Mouse (Mus musculus) ES-CJ7 (cell line): ENCODE measurements at regions not wholly inside any gene's neighbourhood (a gene's known extent, or its start where the extent isn't known, plus 50 kb on each side); places are given as distances from the start of the nearest gene placed in this dataset.

Experiments used
- DNase-seq: peaks from one replicate; pipeline ENCODE4 v3.0.0; 2011; ENCODE audit warnings: low read depth, low spot score

DNA sequence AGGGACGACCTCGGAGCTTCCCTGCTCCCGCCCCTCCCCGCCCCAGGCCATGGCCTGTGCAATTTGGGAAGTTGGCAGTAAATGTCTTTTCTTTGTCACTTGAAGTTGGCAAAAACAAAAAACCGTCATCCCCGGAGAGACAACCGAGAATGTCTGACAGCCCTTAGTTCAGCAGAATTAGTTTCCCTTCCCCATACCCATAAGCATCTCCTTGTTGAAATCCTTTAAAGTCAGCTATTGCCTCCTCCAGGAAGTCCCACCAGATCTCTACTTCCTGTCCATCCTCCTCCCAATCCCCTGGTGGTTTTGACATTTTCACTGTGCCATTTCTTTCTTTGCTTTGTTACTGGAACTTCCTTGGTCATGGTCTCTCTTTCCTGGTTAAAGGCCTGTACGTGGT is 54.8 kb downstream of the Foxb1 start:
- no peak for DNase-seq

DNA sequence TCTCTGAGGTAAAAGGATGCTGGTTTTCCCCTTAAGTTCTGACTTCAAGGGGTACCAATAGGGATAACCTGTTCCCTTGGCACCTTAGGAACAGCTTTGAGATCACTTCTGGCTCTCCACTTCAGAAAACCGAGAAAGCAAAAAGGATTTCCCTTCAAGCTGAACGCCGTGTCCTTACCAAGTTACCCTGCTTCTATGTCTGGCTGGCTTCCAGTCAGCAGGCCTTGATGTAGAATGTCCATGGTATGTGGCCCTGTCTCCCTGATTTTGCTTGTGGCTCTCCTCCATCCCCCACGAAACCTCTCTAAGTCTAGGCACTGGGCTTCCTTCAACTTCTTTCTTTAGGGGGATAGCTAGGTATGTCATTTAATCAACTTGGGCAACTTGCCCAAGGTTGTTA is 55.7 kb downstream of the Foxb1 start:
- DNase-seq: no peak

DNA sequence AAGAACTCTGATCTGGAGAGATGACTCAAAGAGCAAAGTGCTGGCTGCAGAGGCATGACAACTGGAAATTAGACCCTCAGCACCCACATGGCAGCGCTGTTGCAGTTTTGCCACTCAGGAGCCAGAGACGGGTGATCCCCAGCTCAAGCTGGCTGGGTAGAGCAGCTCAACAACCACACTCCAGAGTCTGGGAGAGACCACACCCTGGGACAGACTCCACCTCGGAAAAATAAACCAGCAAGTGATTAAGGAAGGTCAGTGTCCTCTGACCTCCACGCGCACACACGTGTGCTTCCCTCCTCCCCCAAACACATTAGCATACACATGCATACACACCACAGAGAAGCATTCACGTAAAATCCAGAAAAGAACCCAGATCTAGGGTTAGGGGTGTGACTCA is 57.0 kb downstream of the Foxb1 start:
- DNase-seq: no peak

DNA sequence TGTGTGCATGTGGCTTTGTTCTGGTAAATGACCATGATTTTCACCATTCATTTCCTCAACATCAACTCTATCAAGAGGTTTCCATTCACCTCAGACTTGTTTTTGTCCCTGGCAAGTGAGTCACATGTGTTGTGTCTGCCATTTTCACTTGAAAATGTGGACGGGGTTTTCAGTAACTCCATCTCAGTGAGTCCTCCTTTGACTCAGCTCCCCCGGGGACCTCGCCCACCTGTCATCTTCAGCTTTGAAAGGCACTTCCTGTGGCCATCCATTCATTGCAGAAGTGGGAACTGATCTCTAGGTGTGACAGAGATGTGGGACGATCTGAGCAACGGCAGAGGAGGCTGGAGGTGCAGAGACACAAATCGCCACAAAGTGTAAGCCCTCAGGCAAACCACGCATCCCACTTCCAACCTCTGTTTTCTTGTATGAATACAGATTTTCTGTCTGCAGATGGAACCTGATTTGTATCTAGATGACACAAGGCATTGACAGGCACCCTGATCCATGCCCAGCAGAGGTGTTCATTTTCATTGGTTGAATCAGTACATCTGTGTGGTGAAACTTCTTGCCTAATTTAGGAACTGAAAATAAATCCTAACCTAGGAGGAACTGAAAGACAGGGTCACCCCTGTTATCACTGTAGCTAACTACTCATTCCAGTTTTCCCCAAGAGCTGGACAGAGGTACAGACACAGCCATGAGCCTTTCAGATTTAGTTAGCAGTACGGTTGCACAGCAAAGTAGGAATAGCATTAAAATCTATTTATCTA is 58.4 kb downstream of the Foxb1 start:
- no peak for DNase-seq

DNA sequence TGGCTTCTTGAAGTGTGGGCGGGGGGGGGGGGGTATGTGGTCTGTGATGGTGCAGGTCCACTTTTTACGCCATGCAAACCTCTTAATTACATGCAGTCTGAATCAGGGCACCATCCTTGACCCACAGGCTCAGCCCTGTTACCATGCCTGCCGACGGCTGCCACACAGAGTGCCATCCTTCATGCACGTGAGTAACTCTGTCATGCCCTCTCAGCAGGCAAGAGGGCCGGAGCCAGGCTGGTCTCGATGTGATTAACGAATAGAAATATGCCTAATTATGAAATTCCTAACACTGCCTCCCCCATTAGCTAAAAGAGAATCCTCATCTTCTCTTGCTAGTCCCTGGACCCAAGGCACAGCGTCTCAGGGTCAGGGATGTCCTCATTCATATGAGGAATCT is 60.0 kb downstream of the Foxb1 start:
- no peak for DNase-seq

DNA sequence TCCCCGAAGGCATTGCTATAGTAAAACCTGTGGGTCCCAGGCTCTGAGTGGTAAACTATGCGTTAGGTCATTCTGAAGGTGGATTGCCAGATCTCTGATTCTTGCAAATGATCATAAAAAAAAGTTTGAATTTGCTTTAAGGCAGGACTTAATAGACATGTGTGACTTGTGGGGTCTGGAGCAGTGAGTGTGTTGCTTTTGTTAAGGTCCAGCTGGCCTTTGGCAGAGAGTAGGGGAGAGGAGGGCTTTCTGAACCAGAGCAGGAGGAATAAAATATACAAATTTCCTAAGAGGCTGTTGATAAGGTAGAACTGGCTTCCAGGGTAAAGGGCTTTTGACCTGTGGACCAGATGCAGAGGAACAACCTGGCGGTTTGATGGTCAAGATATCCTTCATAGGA is 69.0 kb downstream of the Foxb1 start:
- DNase-seq: no peak

DNA sequence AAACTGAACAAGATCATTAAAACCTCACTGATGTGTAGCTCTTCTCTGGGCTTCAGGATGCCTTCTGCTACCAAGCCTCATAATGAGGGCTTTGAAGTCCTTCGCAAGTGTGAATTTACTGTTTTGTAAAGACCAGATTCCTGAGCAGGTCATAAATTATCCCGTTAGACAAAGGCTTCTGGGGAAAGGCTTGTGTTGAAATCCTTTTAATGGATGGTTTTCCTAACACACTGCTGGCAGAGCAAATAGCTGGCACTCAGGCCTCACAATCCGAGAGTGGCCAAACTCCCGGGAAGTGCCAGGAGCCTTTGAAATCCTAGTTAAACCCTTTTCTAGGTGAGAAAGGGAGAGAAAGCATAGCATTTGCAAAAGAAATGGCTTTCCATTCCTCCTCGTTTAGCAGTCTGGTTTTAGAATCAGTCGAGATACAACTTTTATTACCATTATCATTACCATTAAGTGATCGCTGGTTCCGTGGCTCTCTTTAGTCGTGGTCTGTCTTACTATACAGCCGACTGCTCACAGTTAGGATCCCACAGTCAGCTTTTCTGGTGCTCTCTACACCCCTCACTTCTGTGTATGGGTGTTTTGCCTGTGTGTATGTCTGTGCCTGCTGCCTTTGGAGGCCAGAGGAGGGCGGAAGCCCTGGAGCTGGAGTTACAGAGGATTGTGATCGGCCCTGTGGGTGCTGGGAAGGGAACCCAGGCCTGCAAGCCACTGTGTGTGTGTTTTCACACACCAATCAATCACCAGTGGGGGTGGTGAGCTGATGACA is 73.2 kb downstream of the Foxb1 start:
- DNase-seq: no peak

DNA sequence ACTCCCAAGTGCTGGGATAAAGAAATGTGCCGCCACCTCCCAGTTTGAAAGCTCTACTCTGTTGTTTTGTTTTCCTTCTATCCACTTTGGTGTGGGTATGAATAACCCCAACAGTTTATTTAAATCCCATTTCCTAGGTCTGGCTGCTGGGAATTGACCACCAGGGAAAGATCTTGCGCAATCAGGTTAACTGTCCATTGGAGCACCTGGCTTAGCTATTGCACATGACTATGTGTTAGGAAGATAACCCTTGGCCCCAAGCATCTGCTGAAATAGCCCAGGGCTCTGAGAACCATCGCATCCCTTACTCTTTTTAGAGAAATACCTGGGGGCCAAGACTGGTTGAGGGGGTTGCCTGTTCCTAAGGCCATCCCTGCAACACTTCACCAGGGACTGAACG is 74.0 kb downstream of the Foxb1 start:
- DNase-seq: no peak

DNA sequence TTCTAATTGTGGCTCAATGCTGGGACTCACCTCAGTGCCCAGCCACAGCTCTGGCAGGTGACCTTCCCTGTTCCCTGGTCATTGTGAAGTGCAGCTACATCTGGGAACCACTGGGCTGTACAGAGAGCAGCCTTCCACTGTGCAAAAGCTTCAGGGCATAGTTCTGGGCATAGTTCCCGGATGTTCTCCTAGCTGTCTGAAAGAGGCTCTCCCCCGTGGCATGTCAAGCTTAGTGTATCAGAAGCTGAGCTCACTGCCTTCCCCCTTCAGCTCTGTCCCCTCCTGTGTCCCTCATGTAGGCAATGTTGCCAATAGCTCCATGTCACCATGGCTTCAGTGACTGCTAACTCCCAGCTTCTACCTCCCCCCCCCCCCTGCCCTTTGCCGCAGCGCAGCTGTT is 75.1 kb downstream of the Foxb1 start:
- DNase-seq: no peak

DNA sequence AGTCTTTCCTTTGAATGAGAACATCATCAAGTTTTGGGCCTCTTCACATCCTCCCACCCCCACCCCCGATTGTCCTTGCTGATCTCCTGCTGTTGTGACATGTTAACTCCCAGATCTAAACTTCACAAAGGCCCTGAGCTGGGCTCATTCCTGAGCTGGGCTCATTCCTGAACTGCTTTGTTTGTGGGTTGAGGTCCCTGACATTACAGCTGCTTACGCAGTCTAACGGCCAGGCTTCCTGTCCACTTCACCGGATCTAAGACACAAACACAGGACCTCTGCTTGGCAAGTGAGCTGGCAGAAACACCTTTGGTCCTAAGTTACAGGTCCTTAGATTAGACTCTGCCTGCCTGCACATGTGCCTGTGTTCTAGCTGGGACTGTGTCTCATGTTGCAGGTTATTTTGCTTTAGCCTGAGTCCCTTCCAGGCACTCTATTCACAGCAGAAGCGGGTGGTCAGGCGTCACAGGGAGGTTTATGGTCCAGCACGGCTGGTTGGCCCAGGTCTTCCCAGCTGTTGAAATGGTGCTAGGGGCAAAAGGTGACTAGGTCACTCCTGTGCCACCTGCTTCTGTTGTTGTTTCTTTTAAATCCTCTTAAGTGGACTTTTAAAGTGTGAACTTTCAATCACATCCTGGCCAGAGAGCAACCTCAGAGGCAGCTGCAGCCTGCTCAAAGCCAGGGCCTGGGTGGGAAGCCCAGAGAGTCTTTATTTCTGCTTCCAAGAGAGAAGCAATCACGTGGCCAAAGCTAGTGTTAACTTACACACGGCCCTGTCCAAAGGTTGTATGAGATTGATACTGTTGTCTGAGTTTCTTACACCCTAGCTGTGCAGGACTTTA is 79.1 kb downstream of the Foxb1 start:
- DNase-seq: no peak

DNA sequence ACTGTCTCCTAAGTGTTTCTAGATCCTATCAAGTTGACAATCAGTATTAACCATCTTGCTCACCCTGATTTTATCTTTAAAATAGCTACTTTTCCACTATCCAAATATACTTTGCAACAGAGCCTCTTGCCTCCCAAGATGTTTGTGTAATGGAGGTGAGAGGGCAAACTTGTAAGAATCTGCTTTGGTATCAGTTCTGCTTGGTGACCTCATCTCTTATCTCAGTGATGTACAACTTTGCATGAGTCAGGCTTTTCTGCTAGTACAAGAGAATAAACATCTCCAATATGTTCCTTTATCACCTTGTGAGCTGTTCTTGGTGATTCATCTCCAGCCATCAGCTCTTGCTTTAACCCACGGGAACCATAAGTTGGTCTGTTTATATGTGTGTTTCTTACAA is 82.1 kb downstream of the Foxb1 start:
- DNase-seq: no peak

DNA sequence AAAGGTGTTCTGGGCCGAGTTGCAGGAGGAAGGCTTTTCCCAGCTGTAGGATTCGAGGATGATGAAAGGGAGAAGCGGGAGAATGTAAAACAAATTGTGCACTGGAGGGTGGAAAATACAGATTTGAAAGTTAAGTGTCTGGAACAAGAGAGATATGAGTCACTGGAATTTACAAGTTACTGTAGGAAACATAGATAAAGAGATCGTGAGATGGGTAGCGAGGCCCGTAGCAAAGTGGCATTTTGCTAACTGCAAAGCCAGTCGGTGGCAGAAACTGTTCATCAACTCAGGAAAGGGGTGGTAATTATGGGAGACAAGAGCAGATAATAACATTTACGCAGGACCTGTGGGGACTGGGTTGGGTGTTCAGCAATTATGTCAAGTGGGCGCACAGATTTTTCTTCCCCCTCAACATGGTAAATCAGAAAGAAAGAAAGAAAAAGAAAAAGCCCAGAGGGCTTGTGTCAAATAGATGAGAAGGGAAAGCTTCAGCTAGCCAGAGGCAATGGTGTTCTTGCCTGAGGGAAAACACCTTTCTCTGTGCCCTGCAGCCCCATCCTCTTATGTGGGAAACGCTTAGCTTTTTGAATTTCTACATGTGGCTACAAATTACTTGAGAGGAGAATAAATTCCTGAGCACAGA is 87.2 kb downstream of the Foxb1 start:
- no peak for DNase-seq

DNA sequence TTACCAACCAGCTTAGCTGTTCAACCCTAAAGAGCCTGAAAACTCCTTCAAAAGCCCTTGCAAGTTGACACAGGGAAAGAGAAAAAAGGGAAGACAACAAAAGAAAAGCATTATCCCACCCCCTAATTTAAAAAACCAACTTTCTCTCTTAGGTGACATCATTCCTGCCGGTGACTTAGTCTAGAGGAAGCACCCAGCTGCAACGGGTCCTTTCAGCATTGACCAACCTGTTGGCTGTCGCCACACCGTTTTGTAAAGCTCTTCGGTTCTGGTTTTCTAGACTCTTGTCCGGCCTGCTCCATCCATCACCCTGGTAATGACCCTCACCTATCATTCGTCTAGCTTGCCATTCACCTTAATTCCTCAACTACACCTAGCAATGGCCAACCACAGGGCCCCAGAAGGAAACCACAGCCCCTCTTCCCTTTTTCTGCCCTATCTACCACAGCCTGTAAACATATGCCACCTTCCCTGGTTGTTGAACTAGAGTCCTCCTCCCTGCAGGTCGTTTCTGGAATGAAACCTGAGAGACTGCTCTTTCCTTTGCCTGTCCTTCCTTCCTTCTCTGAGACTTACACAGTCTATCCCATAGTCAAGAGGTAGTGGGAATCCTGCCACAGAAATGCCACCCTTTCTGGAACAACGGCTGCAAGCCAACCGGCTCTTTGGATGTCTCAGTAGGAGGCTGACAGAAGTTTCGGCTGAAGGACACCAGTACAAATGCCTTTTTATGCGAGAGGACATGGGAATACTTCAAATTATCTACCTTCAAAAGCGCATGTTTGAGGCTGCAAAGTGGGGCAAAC is 87.9 kb downstream of the Foxb1 start:
- DNase-seq: no peak

DNA sequence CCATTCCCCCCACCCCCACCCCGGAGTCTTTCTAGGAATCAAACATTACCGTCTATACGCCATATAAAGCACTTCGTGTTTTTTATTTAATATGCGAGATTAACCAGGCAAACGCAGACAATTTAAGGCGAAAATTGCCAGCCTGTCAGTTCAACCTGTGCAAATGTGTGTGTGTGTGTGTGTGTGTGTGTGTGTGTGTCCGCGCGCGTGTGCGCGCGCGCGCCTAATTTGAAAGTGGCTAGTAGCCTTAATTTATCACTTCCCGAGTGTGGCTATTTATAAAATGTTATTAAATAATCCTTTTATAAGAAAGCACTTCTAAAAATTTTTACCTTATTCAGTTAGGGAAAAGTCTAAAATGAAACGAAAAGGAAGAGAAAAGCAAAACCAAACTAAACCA is 89.5 kb downstream of the Foxb1 start:
- no peak for DNase-seq

DNA sequence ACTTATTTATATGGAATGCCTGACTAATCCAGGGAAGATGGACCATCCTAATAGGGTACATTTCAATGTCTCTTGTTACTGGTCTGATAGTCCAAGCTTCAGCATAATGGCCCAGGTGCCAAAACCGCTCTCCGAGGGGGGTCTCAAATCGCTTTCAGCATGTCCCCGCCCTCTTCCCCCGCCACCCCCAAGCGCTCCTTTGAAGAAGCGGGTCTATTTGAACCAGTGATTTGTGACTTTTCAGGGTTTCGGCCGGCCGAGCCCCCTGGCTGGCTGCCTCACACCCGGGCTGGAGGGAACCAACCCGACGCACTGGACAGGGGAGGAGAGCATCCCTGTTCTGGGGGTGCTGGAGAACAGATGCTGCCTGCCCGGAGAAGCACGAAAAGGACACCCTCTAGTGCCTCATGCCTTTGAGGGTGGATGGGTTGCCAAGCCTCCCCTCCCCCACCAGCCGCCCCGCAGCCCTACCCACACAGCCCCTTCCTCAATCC is 90.1 kb downstream of the Foxb1 start:
- peak; percentile 79 for DNase-seq

DNA sequence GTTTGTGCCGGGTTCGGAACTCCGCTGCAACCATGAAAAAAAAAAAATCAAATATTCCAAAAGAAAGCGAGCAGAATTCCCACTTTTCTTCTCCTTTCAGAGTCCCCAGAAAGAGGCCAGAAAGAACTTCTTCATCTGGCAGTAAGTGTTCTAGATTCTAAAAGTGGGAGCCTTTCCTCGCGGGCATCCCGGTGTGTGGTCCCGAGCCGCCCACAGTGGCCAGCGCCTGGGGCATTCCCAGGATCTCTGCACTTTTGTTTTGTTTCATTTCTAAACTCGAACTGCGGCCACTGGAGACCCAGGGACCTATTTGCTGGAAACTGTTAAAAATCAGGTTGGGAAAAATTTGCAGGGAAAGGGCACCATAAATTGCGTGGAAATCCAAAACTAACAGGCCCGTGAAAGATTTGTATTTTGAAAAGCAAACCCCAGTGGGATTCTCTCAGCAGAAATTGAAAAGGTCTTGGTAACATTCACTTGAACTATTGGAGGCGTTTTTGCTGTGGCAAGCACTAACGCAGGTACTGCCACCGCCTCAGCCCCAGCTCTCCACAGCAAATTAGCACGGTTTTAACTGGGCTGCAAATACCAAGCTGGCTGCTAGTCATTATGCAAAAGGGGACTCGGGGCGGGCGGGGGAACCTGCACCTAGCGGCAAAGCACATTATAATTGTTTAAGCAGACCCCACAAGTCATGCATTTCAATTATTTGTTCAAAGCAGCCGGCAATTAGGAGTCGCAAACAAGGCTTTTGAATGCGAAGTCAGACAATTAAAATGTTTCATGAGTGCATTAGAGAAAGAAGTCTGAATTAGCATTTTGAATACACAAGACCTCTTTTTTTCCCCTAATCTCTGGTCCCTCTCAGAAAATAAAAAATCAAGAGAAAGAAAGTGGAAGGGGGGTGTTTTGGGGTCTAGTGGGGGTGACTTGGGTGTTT is 90.9 kb downstream of the Foxb1 start:
- DNase-seq: peak; percentile 23

DNA sequence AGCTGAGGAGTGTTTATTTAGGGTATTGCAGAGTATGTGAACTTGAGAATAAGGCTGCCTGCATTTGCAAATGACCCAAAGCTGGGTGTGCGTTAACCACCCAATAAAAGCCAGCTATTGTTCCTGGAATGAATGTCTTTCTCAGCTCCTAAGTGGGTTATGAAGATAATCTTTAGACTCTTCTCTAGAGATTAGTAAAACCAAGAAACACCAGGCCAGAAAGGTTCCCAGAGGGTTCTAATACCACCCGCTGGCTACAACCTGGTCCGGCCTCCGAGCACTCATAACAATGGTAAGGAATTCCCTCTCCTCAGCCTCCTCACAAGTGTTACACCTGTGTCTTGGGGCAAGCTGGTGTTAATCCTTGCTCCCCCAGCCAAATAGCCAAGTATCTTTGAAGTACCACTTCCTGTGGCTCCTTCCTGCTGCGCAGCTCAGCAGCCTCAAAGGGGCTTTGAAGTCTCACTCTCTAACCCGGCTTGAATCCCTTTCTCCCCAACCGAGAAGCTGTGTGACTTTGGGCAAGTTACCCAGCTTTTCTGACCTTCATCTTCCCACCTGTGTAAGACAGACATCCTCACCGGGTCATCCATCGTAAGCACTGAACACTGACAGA is 92.2 kb downstream of the Foxb1 start:
- DNase-seq: peak; percentile 62

DNA sequence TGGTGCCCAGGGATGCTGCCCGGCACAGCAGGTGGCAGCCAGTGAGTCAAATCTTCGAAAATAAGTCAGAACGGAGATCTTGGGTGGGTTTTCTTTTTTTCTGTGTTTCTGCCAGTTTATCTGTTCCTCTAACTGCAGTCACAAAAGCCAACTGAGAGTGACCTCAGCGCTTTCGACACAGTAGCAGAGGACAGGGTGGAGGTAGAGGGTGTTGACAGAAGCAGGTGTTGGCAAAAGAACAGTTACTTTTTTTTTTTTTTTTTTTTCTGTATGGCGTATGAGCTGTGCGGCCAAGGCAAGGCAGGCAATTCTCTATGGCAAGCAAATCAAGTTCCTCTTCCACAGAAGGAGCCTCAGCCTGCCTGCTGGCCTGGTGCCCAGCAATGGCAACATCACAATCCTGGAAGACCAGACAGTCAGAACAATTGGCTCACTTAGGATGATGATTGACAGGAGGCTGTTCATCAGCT is 93.6 kb downstream of the Foxb1 start:
- no peak for DNase-seq

DNA sequence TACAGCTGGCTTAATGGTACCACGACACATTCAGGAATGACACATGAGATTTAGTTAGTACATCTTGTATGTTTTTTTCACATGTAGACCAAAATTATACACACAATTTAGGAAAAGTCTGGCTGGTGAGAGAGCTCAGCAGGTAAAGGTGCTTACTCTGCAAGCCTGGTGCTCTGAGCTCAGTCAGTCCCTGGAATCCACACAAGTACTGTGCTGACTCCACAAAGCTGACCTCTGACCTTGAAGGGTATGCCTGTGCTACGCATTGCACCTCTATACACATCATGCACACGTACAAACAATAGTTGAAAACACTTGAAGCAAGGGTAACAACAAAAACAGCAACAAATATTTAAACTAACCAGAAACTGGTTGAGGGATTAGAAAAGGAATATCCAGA is 96.5 kb downstream of the Foxb1 start:
- no peak for DNase-seq
